Mouse (Mus musculus): Measurements from ENCODE around the gene Rcsd1. TPM values are rescaled to one million over a fixed set of nuclear protein-coding genes. Genes with fewer than 3 reads are reported as not detected.

Gene Rcsd1
- polyA plus RNA-seq, 1 experiment from 2014 or later: 15.0 TPM

DNA sequence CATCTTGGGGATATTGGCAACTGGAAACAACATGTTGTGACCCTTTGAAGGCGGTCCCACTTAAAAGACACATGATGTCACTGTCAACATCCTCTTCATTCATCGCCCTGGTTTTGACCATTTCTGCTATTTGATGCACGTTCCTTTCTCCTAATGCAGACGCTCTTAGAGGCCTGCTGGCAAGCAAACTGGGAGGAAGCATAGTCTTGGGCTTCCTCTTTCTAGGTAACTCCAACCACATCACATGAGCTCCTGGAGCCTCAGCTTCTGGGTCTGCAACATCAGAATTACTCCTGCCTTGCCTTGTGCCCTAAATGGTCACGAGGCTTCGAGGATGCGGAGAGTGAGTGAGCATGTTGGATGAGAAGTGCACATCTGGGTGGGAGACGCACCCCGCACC is 34.4 kb downstream of the Rcsd1 start:
- H3K9me3 ChIP-seq (ENCODE audit: low read length): no peaks in the 10 kb centered on the region
- ATAC-seq: peak; percentile 46; the same call in 1 of the 2 replicates
- peaks cover 13% of the 10 kb centered on the region for H3K36me3 ChIP-seq (replicated peaks; ENCODE audit: insufficient read depth, low read length)
- DNase-seq: no peak
- WGBS (ENCODE audit: insufficient replicate concordance): 61% methylated on average over 9 of the region's 9 CpGs
- TF ChIP-seq EP300 (IDR thresholded peaks at IDR 0.05; ENCODE audit: low read depth) (no peak), CTCF (IDR thresholded peaks at IDR 0.05; ENCODE audit: low read depth) (no peak)
- H3K9ac ChIP-seq (replicated peaks): no peak overlapping the region
- H3K27ac ChIP-seq (ENCODE audit: low read depth): no peak overlapping the region
- H3K27me3 ChIP-seq (ENCODE audit: insufficient read depth, low read length): no peaks in the 10 kb centered on the region
- H3K4me1 ChIP-seq (ENCODE audit: insufficient read depth): peaks cover 20% of the 10 kb centered on the region
- no peak overlapping the region for H3K4me2 ChIP-seq (ENCODE audit: low read depth, low read length)
- H3K4me3 ChIP-seq (ENCODE audit: low read depth, low read length): no peak overlapping the region

DNA sequence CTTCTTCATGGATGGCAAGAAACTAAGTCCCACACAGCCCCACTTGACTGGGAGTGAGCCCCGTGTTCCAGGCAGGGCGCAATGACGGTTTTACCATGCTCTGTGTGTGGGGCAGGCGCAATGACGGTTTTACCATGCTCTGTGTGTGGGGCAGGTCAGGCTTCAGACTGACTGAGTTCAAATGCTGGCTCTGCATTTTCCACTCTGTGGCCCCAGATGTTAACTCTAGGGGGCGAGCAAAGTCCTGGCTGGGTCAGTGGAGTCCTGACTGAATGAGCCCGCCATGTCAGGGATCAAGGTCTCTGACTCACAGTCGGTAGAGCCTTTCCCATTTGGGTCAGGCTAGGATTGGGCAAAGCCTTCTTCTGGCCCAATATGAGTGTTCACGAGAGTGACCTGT is 37.2 kb downstream of the Rcsd1 start:
- Histone ChIP-seq H3K4me2 (ENCODE audit: low read depth, low read length) (no peak overlapping the region), H3K36me3 (replicated peaks; ENCODE audit: insufficient read depth, low read length) (peaks cover 11% of the 10 kb centered on the region), H3K9me3 (ENCODE audit: low read length) (no peaks in the 10 kb centered on the region), H3K4me3 (ENCODE audit: low read depth, low read length) (no peak overlapping the region), H3K9ac (replicated peaks) (no peak overlapping the region), H3K27me3 (ENCODE audit: insufficient read depth, low read length) (no peaks in the 10 kb centered on the region), H3K4me1 (ENCODE audit: insufficient read depth) (peaks cover 11% of the 10 kb centered on the region; the same call in 1 of the 2 replicates), H3K27ac (ENCODE audit: low read depth) (no peak overlapping the region)
- no peak for DNase-seq
- ATAC-seq: peak; percentile 45; the same call in 1 of the 2 replicates
- TF ChIP-seq EP300 (IDR thresholded peaks at IDR 0.05; ENCODE audit: low read depth) (no peak), CTCF (IDR thresholded peaks at IDR 0.05; ENCODE audit: low read depth) (peak; percentile 45)
- WGBS (ENCODE audit: insufficient replicate concordance): 68% methylated on average over 9 of the region's 9 CpGs

DNA sequence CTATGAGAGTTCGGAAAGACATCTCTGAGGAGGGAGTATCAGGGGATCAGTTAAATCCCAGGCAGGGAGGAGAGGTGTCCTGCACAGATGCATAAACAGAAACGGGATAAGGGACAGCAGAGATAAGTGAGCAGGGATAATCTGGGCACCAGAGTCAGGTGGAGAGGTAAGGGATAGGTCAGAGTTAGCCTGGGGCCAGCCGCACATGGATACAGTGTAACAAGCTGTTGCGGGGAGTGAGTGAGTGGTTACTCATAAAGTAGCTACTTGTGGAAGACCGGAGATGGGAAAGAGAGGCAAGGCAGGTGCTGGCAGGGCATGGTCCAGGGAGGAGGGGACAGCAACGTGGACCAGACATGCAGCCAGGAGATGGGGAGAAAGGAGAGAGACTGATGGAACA is 39.5 kb downstream of the Rcsd1 start:
- Histone ChIP-seq H3K4me1 (ENCODE audit: insufficient read depth) (peaks cover 3% of the 10 kb centered on the region; the same call in 1 of the 2 replicates), H3K9ac (replicated peaks) (no peak overlapping the region), H3K27ac (ENCODE audit: low read depth) (no peak overlapping the region), H3K4me3 (ENCODE audit: low read depth, low read length) (no peak overlapping the region), H3K4me2 (ENCODE audit: low read depth, low read length) (no peak overlapping the region), H3K9me3 (ENCODE audit: low read length) (no peaks in the 10 kb centered on the region), H3K27me3 (ENCODE audit: insufficient read depth, low read length) (no peaks in the 10 kb centered on the region), H3K36me3 (replicated peaks; ENCODE audit: insufficient read depth, low read length) (peaks cover 8% of the 10 kb centered on the region)
- TF ChIP-seq CTCF (IDR thresholded peaks at IDR 0.05; ENCODE audit: low read depth) (no peak), EP300 (IDR thresholded peaks at IDR 0.05; ENCODE audit: low read depth) (no peak)
- no peak for ATAC-seq
- DNase-seq: no peak
- WGBS (ENCODE audit: insufficient replicate concordance): 78% methylated on average over 6 of the region's 6 CpGs

DNA sequence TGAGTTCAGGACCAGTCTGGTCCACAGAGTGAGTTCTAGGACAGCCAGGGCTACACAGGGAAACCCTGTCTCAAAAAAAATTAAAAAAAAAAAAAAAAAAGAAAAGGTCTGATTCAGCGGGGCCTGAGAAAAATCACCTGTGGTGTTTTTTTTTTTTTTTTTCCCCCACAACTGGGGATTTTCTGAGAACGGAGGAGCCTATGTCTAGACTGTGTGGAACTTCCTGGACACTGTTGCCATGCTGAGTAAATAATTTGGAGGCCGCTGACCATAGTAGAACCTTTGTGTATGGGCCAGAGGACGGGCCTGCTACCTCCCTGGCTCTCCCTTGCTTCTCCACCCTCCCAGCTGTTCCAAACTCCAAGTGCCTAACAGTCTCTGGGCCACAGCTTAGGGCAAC is 40.7 kb downstream of the Rcsd1 start:
- Histone ChIP-seq H3K9ac (replicated peaks) (no peak overlapping the region), H3K27me3 (ENCODE audit: insufficient read depth, low read length) (no peaks in the 10 kb centered on the region), H3K4me1 (ENCODE audit: insufficient read depth) (peaks cover 3% of the 10 kb centered on the region; the same call in 1 of the 2 replicates), H3K36me3 (replicated peaks; ENCODE audit: insufficient read depth, low read length) (peaks cover 6% of the 10 kb centered on the region), H3K4me2 (ENCODE audit: low read depth, low read length) (no peak overlapping the region), H3K9me3 (ENCODE audit: low read length) (no peaks in the 10 kb centered on the region), H3K27ac (ENCODE audit: low read depth) (no peak overlapping the region), H3K4me3 (ENCODE audit: low read depth, low read length) (no peak overlapping the region)
- ATAC-seq (no peak), DNase-seq (no peak)
- TF ChIP-seq EP300 (IDR thresholded peaks at IDR 0.05; ENCODE audit: low read depth) (no peak), CTCF (IDR thresholded peaks at IDR 0.05; ENCODE audit: low read depth) (no peak)
- WGBS (ENCODE audit: insufficient replicate concordance): 71% methylated on average over 4 of the region's 4 CpGs

DNA sequence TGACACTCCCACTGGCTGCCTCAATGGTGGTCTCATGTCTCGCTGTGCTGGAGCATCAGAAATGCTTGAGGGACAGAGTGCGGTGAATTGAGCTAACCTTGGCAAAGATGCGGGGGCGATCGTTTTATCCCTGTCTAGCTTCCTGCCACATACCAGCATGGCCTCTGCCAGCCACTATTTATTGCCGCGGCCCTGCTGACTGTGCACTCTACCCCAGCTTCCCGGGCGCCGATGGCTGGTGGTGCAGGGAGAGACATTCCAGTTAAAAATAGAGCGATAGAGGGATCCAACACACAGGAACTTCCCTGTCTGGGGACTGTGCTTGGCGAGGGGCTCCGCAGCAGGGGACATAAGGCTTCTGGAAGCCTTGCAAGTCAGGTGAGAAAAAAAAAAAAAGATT is 42.2 kb downstream of the Rcsd1 start:
- Histone ChIP-seq H3K27me3 (ENCODE audit: insufficient read depth, low read length) (no peaks in the 10 kb centered on the region), H3K4me1 (ENCODE audit: insufficient read depth) (peaks cover 5% of the 10 kb centered on the region; the same call in 1 of the 2 replicates), H3K4me3 (ENCODE audit: low read depth, low read length) (no peak overlapping the region), H3K9ac (replicated peaks) (no peak overlapping the region), H3K4me2 (ENCODE audit: low read depth, low read length) (no peak overlapping the region), H3K36me3 (replicated peaks; ENCODE audit: insufficient read depth, low read length) (peaks cover 6% of the 10 kb centered on the region), H3K27ac (ENCODE audit: low read depth) (no peak overlapping the region), H3K9me3 (ENCODE audit: low read length) (no peaks in the 10 kb centered on the region)
- ATAC-seq (no peak), DNase-seq (no peak)
- TF ChIP-seq EP300 (IDR thresholded peaks at IDR 0.05; ENCODE audit: low read depth) (no peak), CTCF (IDR thresholded peaks at IDR 0.05; ENCODE audit: low read depth) (no peak)
- WGBS (ENCODE audit: insufficient replicate concordance): 67% methylated on average over 13 of the region's 13 CpGs

DNA sequence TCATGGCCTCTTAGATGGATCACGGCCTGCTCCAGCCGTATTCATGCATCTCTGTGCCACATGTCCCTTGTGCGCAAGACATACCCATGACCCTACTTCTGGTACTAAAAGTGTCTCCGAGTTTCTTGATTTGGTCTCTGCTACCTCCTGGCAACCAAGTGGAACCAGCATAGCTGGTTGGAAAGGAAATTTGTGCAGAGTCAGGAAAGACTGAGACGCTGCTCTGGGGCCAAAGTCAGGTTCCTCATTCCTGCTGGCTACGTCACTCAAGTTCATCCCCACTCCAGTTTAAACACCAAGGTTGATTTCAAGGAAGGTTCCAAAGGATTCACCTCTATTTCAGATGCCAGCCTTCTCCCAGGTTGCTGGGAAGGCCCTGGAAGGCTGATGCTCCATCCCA is 42.6 kb downstream of the Rcsd1 start:
- Histone ChIP-seq H3K27me3 (ENCODE audit: insufficient read depth, low read length) (no peaks in the 10 kb centered on the region), H3K9me3 (ENCODE audit: low read length) (no peaks in the 10 kb centered on the region), H3K36me3 (replicated peaks; ENCODE audit: insufficient read depth, low read length) (peaks cover 6% of the 10 kb centered on the region), H3K4me3 (ENCODE audit: low read depth, low read length) (no peak overlapping the region), H3K4me2 (ENCODE audit: low read depth, low read length) (no peak overlapping the region), H3K4me1 (ENCODE audit: insufficient read depth) (0 out of 2 replicates have a peak, but pooled peaks cover 5% of the 10 kb centered on the region), H3K9ac (replicated peaks) (no peak overlapping the region), H3K27ac (ENCODE audit: low read depth) (no peak overlapping the region)
- 73% methylated on average over 6 of the region's 6 CpGs for WGBS (ENCODE audit: insufficient replicate concordance)
- ATAC-seq: 0 out of 2 replicates have a peak, but pooled peaks have one; percentile 17
- TF ChIP-seq EP300 (IDR thresholded peaks at IDR 0.05; ENCODE audit: low read depth) (no peak), CTCF (IDR thresholded peaks at IDR 0.05; ENCODE audit: low read depth) (no peak)
- no peak for DNase-seq

DNA sequence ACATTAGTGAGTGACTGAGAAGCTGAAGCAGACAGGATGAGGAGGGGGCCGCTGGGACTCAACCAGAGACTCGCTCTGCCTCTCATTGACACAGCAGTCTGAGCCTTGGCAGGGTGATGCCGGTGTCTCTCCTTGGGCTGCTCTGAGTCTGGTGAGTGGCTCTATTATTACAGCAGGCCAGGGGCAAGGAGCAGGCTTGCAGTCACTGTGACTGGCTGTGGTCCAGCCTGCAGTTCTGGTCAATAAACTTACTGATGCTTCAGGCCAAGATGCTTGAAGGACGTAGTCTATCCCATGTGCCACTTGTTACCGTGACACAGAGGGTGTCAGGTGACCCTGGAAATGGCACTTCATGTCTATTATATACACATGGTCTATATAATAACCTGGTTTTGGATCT is 43.8 kb downstream of the Rcsd1 start:
- ATAC-seq: no peak

More for the DNA sequence above, 43.8 kb downstream of the Rcsd1 start:
- TF ChIP-seq EP300 (IDR thresholded peaks at IDR 0.05; ENCODE audit: low read depth): no peak
- TF ChIP-seq CTCF (IDR thresholded peaks at IDR 0.05; ENCODE audit: low read depth): no peak
- WGBS (ENCODE audit: insufficient replicate concordance): 83% methylated on average over 5 of the region's 5 CpGs
- no peak for DNase-seq
- H3K9ac ChIP-seq (replicated peaks): no peak overlapping the region
- H3K27ac ChIP-seq (ENCODE audit: low read depth): no peak overlapping the region
- H3K4me2 ChIP-seq (ENCODE audit: low read depth, low read length): no peak overlapping the region
- H3K4me3 ChIP-seq (ENCODE audit: low read depth, low read length): no peak overlapping the region
- 0 out of 2 replicates have a peak, but pooled peaks cover 5% of the 10 kb centered on the region for H3K4me1 ChIP-seq (ENCODE audit: insufficient read depth)
- peaks cover 4% of the 10 kb centered on the region for H3K36me3 ChIP-seq (replicated peaks; ENCODE audit: insufficient read depth, low read length)
- H3K27me3 ChIP-seq (ENCODE audit: insufficient read depth, low read length): no peaks in the 10 kb centered on the region
- H3K9me3 ChIP-seq (ENCODE audit: low read length): no peaks in the 10 kb centered on the region

Data from liver, postnatal 0 days (tissue).